Mouse (Mus musculus) stomach, embryonic 15.5 days (tissue): ENCODE measurements around the gene Dclk3. TPM values are rescaled to one million over a fixed set of nuclear protein-coding genes. Genes with fewer than 3 reads are reported as not detected.
A peak's percentile ranks its signal among the peaks of the same experiment; 100 is the strongest.

Experiments
- ATAC-seq: fragments of 200-750 bp; cut with Nextera tagmentation; 2 replicates; pipeline ENCODE4 v1.8.0; 2017; ENCODE audit warnings: low read depth, moderate number of reproducible peaks, moderate TSS enrichment; ENCODE audit not compliant: insufficient read depth, low FRiP score
- H3K27ac ChIP-seq: fragments of 300-500 bp; sonication (generic); 2 replicates; pipeline ENCODE4 v1.5.1; 2015; ENCODE audit warnings: mild to moderate bottlenecking, inconsistent platforms
- H3K27me3 ChIP-seq: fragments of 300-500 bp; sonication (generic); replicated peaks from 2 replicates; pipeline ENCODE4 v1.6.1; 2015; ENCODE audit warnings: inconsistent platforms
- H3K36me3 ChIP-seq: fragments of 300-500 bp; sonication (generic); 2 replicates; pipeline ENCODE4 v1.6.1; 2015; ENCODE audit warnings: inconsistent platforms
- H3K4me1 ChIP-seq: fragments of 300-500 bp; sonication (generic); 2 replicates; pipeline ENCODE4 v1.6.1; 2015; ENCODE audit warnings: inconsistent platforms
- H3K4me2 ChIP-seq: fragments of 300-500 bp; sonication (generic); 2 replicates; pipeline ENCODE4 v1.6.1; 2015; ENCODE audit warnings: mild to moderate bottlenecking, inconsistent platforms
- H3K4me3 ChIP-seq: fragments of 300-500 bp; sonication (generic); replicated peaks from 2 replicates; pipeline ENCODE4 v1.5.1; 2015; ENCODE audit warnings: inconsistent platforms
- H3K9ac ChIP-seq: fragments of 300-500 bp; sonication (generic); 2 replicates; pipeline ENCODE4 v1.6.1; 2015; ENCODE audit warnings: inconsistent platforms
- H3K9me3 ChIP-seq: fragments of 300-500 bp; sonication (generic); 2 replicates; pipeline ENCODE4 v1.6.1; 2016; ENCODE audit warnings: inconsistent platforms
- WGBS: fragments of 180-500 bp; shearing (Covaris S2); methylation state at CpG from one replicate; pipeline ENCODE4 v1.1.7; 2015; 5-methylcytosine and 5-hydroxymethylcytosine counted together
- polyA plus RNA-seq: library from polyadenylated mRNA; unstranded; fragments of >200 nt; fragmentation: Nextera tagmentation; extraction: Ambion mirVana; gene quantifications from 2 replicates; pipeline ENCODE4 v1.2.1, GENCODE M21; 2015

Gene Dclk3
- 0.59 and 0.71 TPM in 2 replicates for polyA plus RNA-seq

DNA sequence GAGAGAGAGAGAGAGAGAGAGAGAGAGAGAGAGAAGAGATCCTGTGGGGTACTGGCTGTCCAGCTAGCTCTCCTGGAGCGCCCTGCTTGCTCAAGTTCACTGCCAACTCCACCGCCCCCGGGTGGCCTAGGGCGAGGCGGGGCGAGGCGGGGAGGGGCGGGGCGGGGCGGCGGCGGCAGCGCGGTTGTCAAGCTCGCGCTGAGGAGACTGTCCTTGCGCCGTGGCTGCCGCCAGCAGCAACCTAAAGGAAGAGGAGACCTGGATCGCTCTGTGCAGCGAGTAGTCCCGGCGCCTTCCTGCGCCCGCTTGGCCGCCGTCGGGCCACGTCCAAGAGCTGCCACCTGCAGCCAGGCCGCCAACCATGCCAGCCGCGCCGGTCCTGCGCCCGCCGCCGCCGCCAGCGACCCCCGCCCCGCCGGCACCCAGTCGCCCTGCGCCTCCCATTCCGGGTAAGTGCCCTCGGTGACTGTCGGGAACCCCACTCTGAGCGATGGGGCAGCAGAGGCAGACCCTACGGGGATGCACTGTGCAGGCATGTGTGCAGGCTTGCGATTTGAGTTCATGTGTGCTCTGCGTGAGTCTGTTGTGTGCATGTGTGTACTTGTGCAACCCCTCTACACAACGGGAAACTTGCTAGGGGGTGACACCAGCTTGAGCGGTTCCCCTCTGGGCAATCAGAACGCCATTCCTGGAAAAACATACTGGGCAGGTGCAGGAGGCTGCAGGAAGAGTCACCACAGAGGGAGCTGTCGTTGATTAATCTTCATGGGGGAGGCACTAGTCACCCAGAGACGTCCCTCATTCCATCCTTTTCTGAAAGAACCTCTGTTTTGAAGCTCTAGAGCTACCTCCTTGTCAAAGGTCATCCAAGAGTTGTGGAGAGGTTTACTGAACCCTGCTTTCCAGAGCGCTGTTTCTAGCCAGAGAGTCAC lies at the start of gene Dclk3:
Dclk3 (plus strand) TSS at position 178 of the 932 bp plus-strand sequence.
- peak; percentile 79; the same call in 1 of the 2 replicates for ATAC-seq
- WGBS = 5% methylated on average over 42 of the region's 57 CpGs
- H3K9ac ChIP-seq = no peak within 1 kb of the TSS

GRCm38 (mm10) chr9:111390016-111390415 lies 48.9 kb upstream of the Dclk3 start:
- Histone ChIP-seq H3K9ac (no peak overlapping the region), H3K27ac (no peak overlapping the region), H3K27me3 (no peaks in the 10 kb centered on the region), H3K4me3 (no peak overlapping the region), H3K4me1 (no peaks in the 10 kb centered on the region), H3K9me3 (no peaks in the 10 kb centered on the region), H3K36me3 (no peaks in the 10 kb centered on the region), H3K4me2 (no peak overlapping the region)
- WGBS = 80% methylated on average over 9 of the region's 9 CpGs
- ATAC-seq = no peak

More for the DNA sequence above, at the start of gene Dclk3:
- peaks cover 13% of the 10 kb centered on the region; the same call in 1 of the 2 replicates for H3K27me3 ChIP-seq
- H3K4me3 ChIP-seq = peak within 1 kb of the TSS; percentile 39
- H3K4me2 ChIP-seq = peak within 1 kb of the TSS; percentile 90
- H3K36me3 ChIP-seq = no peaks in the 10 kb centered on the region
- no peak within 1 kb of the TSS for H3K27ac ChIP-seq
- H3K9me3 ChIP-seq = no peaks in the 10 kb centered on the region
- peaks cover 3% of the 10 kb centered on the region; the same call in 1 of the 2 replicates for H3K4me1 ChIP-seq

DNA sequence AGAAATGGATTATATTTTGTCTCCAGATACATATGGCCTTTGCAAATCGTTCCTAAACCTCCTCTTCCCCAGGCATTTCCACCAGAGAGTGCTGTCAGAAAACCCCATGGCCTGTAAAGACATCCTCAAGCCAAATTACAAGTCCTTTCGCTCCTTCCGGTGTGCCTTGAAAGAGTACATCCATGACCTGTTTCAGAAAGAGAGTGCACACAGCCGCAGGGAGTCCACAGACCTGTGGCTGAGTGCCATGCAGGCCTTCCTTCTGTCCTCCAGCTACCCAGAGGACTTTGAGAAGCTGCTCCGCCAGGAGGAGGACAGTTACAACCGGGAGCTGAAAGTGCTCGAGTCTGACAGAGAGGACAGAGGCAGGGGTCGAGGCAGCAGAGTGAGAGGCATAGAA lies 47.8 kb upstream of the Dclk3 start:
- Histone ChIP-seq H3K4me2 (no peak overlapping the region), H3K9ac (no peak overlapping the region), H3K36me3 (no peaks in the 10 kb centered on the region), H3K9me3 (no peaks in the 10 kb centered on the region), H3K27me3 (no peaks in the 10 kb centered on the region), H3K4me1 (no peaks in the 10 kb centered on the region), H3K27ac (no peak overlapping the region), H3K4me3 (no peak overlapping the region)
- no peak for ATAC-seq
- WGBS = 74% methylated on average over 8 of the region's 8 CpGs

GRCm38 (mm10) chr9:111391926-111392442 lies 46.9 kb upstream of the Dclk3 start:
- no peak overlapping the region for H3K9ac ChIP-seq
- H3K27ac ChIP-seq = no peak overlapping the region
- H3K27me3 ChIP-seq = no peaks in the 10 kb centered on the region
- no peak overlapping the region for H3K4me2 ChIP-seq
- H3K36me3 ChIP-seq = no peaks in the 10 kb centered on the region
- WGBS = 81% methylated on average over 18 of the region's 18 CpGs
- H3K9me3 ChIP-seq = no peaks in the 10 kb centered on the region
- no peaks in the 10 kb centered on the region for H3K4me1 ChIP-seq
- ATAC-seq = no peak
- H3K4me3 ChIP-seq = no peak overlapping the region

DNA sequence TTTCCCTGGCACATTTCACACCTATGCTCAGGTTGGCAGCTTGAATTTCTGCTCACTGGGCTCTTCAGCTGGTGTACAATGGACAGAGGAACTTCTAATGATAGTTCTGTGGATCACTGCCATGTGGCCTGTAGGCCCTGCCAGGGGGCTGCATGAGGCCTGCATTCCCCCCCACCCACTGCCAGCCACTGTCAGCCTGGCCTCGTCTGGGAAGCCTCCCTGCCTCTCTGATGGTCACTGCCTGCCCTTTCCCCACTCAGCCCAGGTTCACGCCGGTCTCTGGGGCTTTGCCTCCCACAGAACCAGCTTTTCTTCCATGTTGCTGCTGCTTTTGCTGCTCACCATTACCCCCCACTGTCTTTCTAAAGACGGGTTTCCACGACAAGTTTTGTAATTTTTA lies 43.6 kb upstream of the Dclk3 start:
- 75% methylated on average over 5 of the region's 5 CpGs for WGBS
- Histone ChIP-seq H3K4me3 (no peak overlapping the region), H3K27me3 (no peaks in the 10 kb centered on the region), H3K4me1 (no peaks in the 10 kb centered on the region), H3K27ac (no peak overlapping the region), H3K36me3 (no peaks in the 10 kb centered on the region), H3K9me3 (no peaks in the 10 kb centered on the region), H3K4me2 (no peak overlapping the region), H3K9ac (no peak overlapping the region)
- no peak for ATAC-seq

GRCm38 (mm10) chr9:111398059-111398458 lies 40.8 kb upstream of the Dclk3 start:
- Histone ChIP-seq H3K27me3 (no peaks in the 10 kb centered on the region), H3K4me2 (no peak overlapping the region), H3K4me3 (no peak overlapping the region), H3K9ac (no peak overlapping the region), H3K4me1 (no peaks in the 10 kb centered on the region), H3K9me3 (no peaks in the 10 kb centered on the region), H3K27ac (no peak overlapping the region), H3K36me3 (no peaks in the 10 kb centered on the region)
- ATAC-seq = no peak
- 80% methylated on average over 2 of the region's 2 CpGs for WGBS

DNA sequence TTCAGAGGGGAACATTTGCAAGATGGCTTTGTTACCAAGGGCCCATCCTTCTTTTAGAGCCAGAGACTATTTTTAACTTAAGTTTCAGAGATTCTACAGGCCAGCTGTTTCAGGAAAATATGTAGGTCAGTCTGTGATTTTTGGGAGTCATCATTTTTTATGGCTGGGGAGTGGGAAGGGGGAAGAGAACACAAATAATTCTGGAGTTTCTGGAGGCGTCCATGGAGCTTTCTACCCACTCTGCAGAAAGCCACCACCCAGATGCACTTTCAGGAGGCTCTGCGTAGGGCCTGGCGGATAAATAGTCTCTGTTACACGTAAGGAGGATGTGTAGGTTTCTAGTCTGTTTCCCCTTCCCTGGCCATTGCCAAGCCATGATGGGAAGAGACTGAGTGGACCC lies 38.8 kb upstream of the Dclk3 start:
- 75% methylated on average over 4 of the region's 4 CpGs for WGBS
- no peaks in the 10 kb centered on the region for H3K36me3 ChIP-seq
- no peaks in the 10 kb centered on the region for H3K9me3 ChIP-seq
- H3K9ac ChIP-seq = no peak overlapping the region
- H3K27ac ChIP-seq = no peak overlapping the region
- no peaks in the 10 kb centered on the region for H3K4me1 ChIP-seq
- no peak overlapping the region for H3K4me3 ChIP-seq
- H3K4me2 ChIP-seq = no peak overlapping the region
- no peak for ATAC-seq
- H3K27me3 ChIP-seq = no peaks in the 10 kb centered on the region

GRCm38 (mm10) chr9:111403159-111403558 lies 35.7 kb upstream of the Dclk3 start:
- ATAC-seq = no peak
- H3K27me3 ChIP-seq = no peaks in the 10 kb centered on the region
- H3K4me2 ChIP-seq = no peak overlapping the region
- H3K4me1 ChIP-seq = no peaks in the 10 kb centered on the region
- WGBS = 90% methylated on average over 4 of the region's 4 CpGs
- H3K27ac ChIP-seq = no peak overlapping the region
- H3K36me3 ChIP-seq = no peaks in the 10 kb centered on the region
- H3K9me3 ChIP-seq = no peaks in the 10 kb centered on the region
- H3K9ac ChIP-seq = no peak overlapping the region
- no peak overlapping the region for H3K4me3 ChIP-seq

- Histone ChIP-seq H3K4me2 (no peak overlapping the region), H3K9me3 (no peaks in the 10 kb centered on the region), H3K27ac (no peak overlapping the region), H3K9ac (no peak overlapping the region), H3K4me1 (no peaks in the 10 kb centered on the region), H3K36me3 (no peaks in the 10 kb centered on the region), H3K4me3 (no peak overlapping the region), H3K27me3 (no peaks in the 10 kb centered on the region)
- no peak for ATAC-seq
- 68% methylated on average over 12 of the region's 12 CpGs for WGBS
These were observed 34.4 kb upstream of the Dclk3 start for GRCm38 (mm10) chr9:111404346-111405079.

DNA sequence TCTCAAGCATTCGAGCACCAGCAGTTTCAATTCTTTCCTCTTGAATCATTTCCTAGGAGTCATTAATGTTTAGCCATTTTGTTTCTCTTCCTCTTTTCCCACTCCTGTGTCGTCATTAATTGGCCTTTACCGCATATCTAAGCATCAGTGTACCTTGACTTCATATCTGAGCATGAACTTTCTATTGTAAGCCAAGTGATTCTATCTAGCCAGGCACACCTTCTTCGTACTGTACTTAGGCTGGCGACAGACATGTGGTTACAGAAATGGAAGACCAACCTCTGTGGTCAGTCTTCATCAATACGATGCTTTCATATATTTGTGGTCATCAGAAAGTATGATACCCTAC lies 33.8 kb upstream of the Dclk3 start:
- Histone ChIP-seq H3K4me2 (no peak overlapping the region), H3K27ac (no peak overlapping the region), H3K9me3 (no peaks in the 10 kb centered on the region), H3K36me3 (no peaks in the 10 kb centered on the region), H3K4me1 (no peaks in the 10 kb centered on the region), H3K9ac (no peak overlapping the region), H3K27me3 (no peaks in the 10 kb centered on the region), H3K4me3 (no peak overlapping the region)
- WGBS = 85% methylated on average over 6 of the region's 6 CpGs
- no peak for ATAC-seq

DNA sequence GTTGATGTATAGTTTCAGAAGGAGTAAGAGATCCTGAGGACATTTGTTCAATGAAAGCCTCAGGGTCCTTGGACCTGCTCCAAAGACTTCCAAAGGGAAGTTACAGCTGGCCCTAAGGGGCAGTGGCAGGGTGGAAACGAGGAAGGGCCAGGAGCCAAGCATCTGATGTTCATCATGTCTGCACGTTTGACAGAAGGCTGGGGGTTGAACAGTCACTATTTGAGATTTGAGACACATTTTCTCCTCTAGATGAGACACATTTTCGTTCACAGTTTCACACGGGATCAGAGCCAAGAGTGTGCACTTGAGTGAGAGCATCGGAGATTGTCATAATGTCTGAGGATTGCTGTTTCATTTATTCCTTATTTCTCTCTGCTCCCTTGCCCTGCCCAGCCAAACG lies 30.9 kb upstream of the Dclk3 start:
- H3K4me2 ChIP-seq = no peak overlapping the region
- WGBS = 42% methylated on average over 6 of the region's 6 CpGs
- H3K4me1 ChIP-seq = no peaks in the 10 kb centered on the region
- peak; percentile 41; the same call in 1 of the 2 replicates for ATAC-seq
- H3K27ac ChIP-seq = no peak overlapping the region
- no peaks in the 10 kb centered on the region for H3K27me3 ChIP-seq
- H3K9me3 ChIP-seq = no peaks in the 10 kb centered on the region
- H3K9ac ChIP-seq = no peak overlapping the region
- H3K4me3 ChIP-seq = no peak overlapping the region
- H3K36me3 ChIP-seq = no peaks in the 10 kb centered on the region

DNA sequence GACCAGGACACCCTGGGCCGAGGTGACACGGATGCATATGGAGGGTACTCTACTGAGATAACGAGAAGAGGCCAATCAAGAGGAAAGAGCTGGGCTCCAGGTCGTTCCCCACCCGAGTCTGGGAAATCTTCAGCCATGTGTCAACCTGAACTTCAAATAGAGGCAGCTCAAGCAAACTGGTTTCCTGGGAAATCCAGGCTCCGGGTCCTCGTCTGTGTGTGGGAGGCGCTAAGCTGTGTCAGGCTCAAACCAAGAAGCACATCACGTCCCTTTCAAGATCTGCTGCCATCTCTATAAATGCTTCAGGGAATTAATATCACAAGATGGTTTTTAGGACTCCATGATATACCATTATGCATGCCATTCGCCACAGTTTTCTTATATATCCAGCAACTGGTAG lies 30.5 kb upstream of the Dclk3 start:
- no peak for ATAC-seq
- Histone ChIP-seq H3K4me2 (no peak overlapping the region), H3K27me3 (no peaks in the 10 kb centered on the region), H3K36me3 (no peaks in the 10 kb centered on the region), H3K4me3 (no peak overlapping the region), H3K27ac (no peak overlapping the region), H3K4me1 (no peaks in the 10 kb centered on the region), H3K9ac (no peak overlapping the region), H3K9me3 (no peaks in the 10 kb centered on the region)
- 71% methylated on average over 10 of the region's 10 CpGs for WGBS
